Mouse (Mus musculus): ENCODE data around the gene Olfr156. TPM values are rescaled to one million over a fixed set of nuclear protein-coding genes. Genes with fewer than 3 reads are reported as not detected.
A peak's percentile ranks its signal among the peaks of the same experiment; 100 is the strongest.
"Not testable (repeated sequence)": the region's sequence is repeated elsewhere in the genome, so short reads cannot be mapped to it uniquely, and the experiment has no call there.

Olfr156 gene
- total RNA-seq (2017) = not detected in 2 replicates

GRCm38 (mm10) chr4:43823845-43824337 is at the start of gene Olfr156:
Olfr156 (minus strand) TSS chr4:43823895.
- ATAC-seq (replicated peaks; ENCODE audit: low read depth, poor library complexity, severe bottlenecking) = 0 out of 2 replicates have a peak, but pooled peaks have one; percentile 39

GRCm38 (mm10) chr4:43869821-43870220 is 46.1 kb upstream of the Olfr156 start:
- ATAC-seq (replicated peaks; ENCODE audit: low read depth, poor library complexity, severe bottlenecking) = no peak

GRCm38 (mm10) chr4:43863298-43863697 is 39.6 kb upstream of the Olfr156 start:
- no peak for ATAC-seq (replicated peaks; ENCODE audit: low read depth, poor library complexity, severe bottlenecking)

GRCm38 (mm10) chr4:43860744-43861519 is 37.2 kb upstream of the Olfr156 start:
- peak; percentile 93 for ATAC-seq (replicated peaks; ENCODE audit: low read depth, poor library complexity, severe bottlenecking)

GRCm38 (mm10) chr4:43859886-43860285 is 36.2 kb upstream of the Olfr156 start:
- ATAC-seq (replicated peaks; ENCODE audit: low read depth, poor library complexity, severe bottlenecking) = no peak

GRCm38 (mm10) chr4:43854101-43854500 is 30.4 kb upstream of the Olfr156 start:
- ATAC-seq (replicated peaks; ENCODE audit: low read depth, poor library complexity, severe bottlenecking) = no peak

- ATAC-seq (replicated peaks; ENCODE audit: low read depth, poor library complexity, severe bottlenecking) = no peak
Measured at GRCm38 (mm10) chr4:43851265-43851664, 27.6 kb upstream of the Olfr156 start, which contains the start of gene Olfr155. Olfr155 (plus strand) TSS chr4:43851565.

- ATAC-seq (replicated peaks; ENCODE audit: low read depth, poor library complexity, severe bottlenecking) = no peak
Measured at GRCm38 (mm10) chr4:43840101-43840500, 16.4 kb upstream of the Olfr156 start, which contains the start of gene Olfr157. Olfr157 (minus strand) TSS chr4:43840201.

- no peak for ATAC-seq (replicated peaks; ENCODE audit: low read depth, poor library complexity, severe bottlenecking)
Measured at GRCm38 (mm10) chr4:43838326-43838725, 14.6 kb upstream of the Olfr156 start.

GRCm38 (mm10) chr4:43834749-43835148 is 11.1 kb upstream of the Olfr156 start:
- ATAC-seq (replicated peaks; ENCODE audit: low read depth, poor library complexity, severe bottlenecking) = no peak

- no peak for ATAC-seq (replicated peaks; ENCODE audit: low read depth, poor library complexity, severe bottlenecking)
Measured at GRCm38 (mm10) chr4:43833752-43834151, 10.1 kb upstream of the Olfr156 start.

GRCm38 (mm10) chr4:43832031-43832430 is 8.3 kb upstream of the Olfr156 start:
- no peak for ATAC-seq (replicated peaks; ENCODE audit: low read depth, poor library complexity, severe bottlenecking)

GRCm38 (mm10) chr4:43828806-43829205 is 5.1 kb upstream of the Olfr156 start:
- ATAC-seq (replicated peaks; ENCODE audit: low read depth, poor library complexity, severe bottlenecking) = no peak

GRCm38 (mm10) chr4:43822896-43823550 is 672 bp downstream of the Olfr156 start:
- no peak for ATAC-seq (replicated peaks; ENCODE audit: low read depth, poor library complexity, severe bottlenecking)

GRCm38 (mm10) chr4:43798936-43799335 is 24.8 kb downstream of the Olfr156 start:
- no peak for ATAC-seq (replicated peaks; ENCODE audit: low read depth, poor library complexity, severe bottlenecking)

GRCm38 (mm10) chr4:43795844-43796243 is 27.9 kb downstream of the Olfr156 start:
- ATAC-seq (replicated peaks; ENCODE audit: low read depth, poor library complexity, severe bottlenecking) = not testable (repeated sequence)

- ATAC-seq (replicated peaks; ENCODE audit: low read depth, poor library complexity, severe bottlenecking) = no peak
Measured at GRCm38 (mm10) chr4:43795296-43795695, 28.4 kb downstream of the Olfr156 start.

- no peak for ATAC-seq (replicated peaks; ENCODE audit: low read depth, poor library complexity, severe bottlenecking)
Measured at GRCm38 (mm10) chr4:43772304-43772703, 51.4 kb downstream of the Olfr156 start.

- no peak for ATAC-seq (replicated peaks; ENCODE audit: low read depth, poor library complexity, severe bottlenecking)
Measured at GRCm38 (mm10) chr4:43771626-43772025, 52.1 kb downstream of the Olfr156 start.

- ATAC-seq (replicated peaks; ENCODE audit: low read depth, poor library complexity, severe bottlenecking) = no peak
Measured at GRCm38 (mm10) chr4:43770909-43771308, 52.8 kb downstream of the Olfr156 start, which contains the start of gene Olfr159. Olfr159 (minus strand) TSS chr4:43771009.
